Mouse (Mus musculus) 3134 (cell line): Measurements from ENCODE around the gene Gm19426.
A peak's percentile ranks its signal among the peaks of the same experiment; 100 is the strongest.

Experiments
- DNase-seq: peaks from one replicate; pipeline ENCODE4 v3.0.0-alpha.2; 2011; ENCODE audit warnings: low spot score; ENCODE audit not compliant: insufficient read length; ENCODE audit errors: extremely low read depth

The Gm19426 gene

DNA sequence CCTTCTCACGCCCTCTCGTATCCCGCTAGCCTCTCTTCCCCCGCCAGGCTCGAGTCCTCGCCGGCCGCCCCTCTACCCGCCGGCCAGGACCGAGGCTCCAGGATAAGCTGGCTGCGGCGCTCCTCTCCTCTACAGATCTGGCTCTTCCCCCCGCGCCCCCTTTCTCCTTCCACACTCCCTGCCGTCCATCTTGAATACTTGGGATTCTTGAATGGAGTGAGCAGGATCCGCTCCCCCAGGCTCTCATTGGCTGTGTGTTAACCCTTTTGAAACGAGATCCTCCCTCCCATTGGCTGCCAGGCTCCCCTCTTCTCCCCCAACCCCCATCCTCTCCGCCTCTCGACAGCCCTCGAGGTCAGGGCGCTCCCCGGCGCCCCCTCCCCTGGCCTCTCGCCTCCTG, at the start of gene Gm19426:
Gm19426 (minus strand) TSS at position 95 of the 400 bp plus-strand sequence.
- peak; percentile 85 for DNase-seq

DNA sequence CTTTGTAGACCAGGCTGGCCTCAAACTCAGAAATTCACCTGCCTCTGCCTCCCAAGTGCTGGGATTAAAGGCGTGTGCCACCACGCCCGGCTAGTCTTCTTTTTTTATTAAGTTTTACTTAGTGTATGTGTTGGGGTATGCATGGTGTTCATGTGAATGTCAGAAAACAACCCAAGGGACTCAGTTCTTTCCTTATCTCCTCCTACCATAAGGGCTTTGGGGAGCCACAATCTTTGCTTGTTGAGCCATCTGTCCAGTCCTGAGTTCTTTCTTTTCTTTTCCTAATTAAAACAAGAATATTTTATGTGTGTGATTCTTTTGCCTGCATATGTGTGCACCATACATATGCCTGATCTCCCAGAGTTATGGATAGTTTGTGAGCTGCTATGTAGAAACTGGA, 49.7 kb upstream of the Gm19426 start:
- no peak for DNase-seq

GRCm38 (mm10) chr2:84792516-84792915, 49.1 kb upstream of the Gm19426 start:
- DNase-seq = no peak

DNA sequence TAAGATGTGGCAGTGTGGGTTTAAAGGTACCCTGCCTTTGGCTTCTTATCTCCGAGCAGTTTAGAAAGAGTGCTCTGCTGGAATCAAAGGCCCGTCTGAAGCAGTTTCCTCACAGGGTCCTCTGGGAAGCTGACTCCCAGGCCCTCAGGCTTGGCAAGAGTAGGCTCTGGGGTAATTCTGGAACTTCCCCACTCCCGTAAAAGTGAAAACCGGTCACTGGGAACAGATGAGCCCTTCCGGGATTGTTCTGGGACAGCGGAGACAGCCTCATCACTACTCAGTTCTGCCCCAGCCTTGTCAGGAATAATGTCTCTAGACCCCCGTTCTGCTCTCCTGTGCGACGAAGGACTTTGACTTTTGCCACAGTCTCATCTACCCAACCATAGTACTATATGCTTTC, 47.0 kb upstream of the Gm19426 start:
- DNase-seq = no peak

- DNase-seq = no peak
These were observed 44.9 kb upstream of the Gm19426 start for GRCm38 (mm10) chr2:84788316-84788715.

DNA sequence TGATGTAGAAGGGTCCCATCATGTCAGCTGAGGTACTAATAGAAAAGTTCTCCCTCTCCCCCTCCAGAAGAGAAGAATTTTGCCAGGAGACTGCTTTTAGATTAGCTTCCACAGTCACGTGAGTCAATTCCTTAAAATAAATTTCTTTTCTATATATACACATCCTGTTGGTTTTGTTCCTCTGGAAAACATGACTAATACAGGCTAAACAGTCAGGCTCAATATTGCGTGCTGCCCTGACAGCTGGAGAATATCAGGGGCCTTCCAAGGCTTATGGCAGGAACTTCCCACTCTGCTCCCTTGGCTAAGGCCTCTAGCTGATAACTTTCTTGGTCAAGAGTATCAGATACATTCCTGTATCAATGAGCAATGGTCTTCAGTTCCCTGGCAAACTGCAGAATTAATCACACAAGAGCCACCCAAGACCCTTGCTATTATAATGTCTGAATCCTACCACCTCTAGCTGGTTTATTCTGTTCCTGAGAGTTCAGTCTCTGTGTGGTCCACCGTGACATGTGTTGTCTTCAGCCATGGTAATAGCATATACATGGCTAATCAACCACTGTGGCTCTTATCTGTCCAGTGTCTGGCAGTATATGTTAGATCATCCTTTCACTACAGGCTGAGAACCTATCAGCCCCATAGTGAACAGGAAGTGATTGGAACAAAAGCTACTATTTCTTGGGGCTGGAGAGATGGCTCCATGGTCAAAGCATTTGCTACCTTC, 40.5 kb upstream of the Gm19426 start:
- no peak for DNase-seq

GRCm38 (mm10) chr2:84783315-84783714, 39.9 kb upstream of the Gm19426 start:
- DNase-seq = no peak

DNA sequence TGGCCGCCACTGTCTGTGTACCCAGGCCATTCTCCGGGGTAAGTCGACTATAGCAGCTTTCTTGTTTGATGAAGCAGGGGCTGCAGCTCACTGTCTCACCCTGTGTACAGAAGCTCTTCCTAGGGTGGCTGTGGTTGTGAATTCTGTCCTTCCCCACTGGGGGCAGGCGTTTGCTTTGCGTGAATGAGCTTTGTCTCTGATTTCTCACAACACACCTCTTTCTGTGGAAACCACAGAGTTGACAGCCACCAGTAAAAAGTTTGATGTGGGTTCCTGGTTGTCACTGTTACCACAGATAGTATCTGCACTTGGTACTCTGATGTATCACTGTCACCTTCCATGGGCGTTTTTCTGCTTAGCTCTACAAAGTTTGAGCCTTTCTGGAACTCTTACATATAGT, 35.8 kb upstream of the Gm19426 start:
- no peak for DNase-seq

- no peak for DNase-seq
These were observed 34.3 kb upstream of the Gm19426 start for GRCm38 (mm10) chr2:84777706-84778105.

- no peak for DNase-seq
These were observed 32.2 kb upstream of the Gm19426 start for GRCm38 (mm10) chr2:84775665-84776064.

GRCm38 (mm10) chr2:84775241-84775640, 31.8 kb upstream of the Gm19426 start, which contains the start of gene Serping1:
Gene Serping1, minus strand, starts transcription at chr2:84775444.
- DNase-seq = no peak

- no peak for DNase-seq
These were observed 31.3 kb upstream of the Gm19426 start for GRCm38 (mm10) chr2:84774751-84775150.

DNA sequence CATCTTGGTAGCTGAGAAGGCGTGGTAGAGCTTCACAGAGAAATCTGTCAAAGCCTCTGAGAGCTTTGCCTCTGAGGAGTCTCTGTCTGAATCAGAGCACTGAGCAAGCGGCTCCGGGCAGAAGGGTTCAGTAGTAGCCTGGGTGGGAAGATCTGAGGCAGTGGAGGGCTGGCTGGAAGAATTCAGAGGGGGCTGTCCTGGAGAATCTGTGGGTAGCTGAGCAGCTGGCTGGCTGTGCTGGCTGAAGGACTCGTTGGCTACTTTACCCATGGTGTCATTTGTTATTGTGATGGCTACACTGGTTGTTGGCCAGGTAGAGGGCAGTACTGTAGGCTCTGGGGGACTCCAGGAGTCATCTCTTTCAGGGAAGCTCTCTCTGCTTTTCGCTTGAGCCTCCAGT, 29.7 kb upstream of the Gm19426 start:
- no peak for DNase-seq

DNA sequence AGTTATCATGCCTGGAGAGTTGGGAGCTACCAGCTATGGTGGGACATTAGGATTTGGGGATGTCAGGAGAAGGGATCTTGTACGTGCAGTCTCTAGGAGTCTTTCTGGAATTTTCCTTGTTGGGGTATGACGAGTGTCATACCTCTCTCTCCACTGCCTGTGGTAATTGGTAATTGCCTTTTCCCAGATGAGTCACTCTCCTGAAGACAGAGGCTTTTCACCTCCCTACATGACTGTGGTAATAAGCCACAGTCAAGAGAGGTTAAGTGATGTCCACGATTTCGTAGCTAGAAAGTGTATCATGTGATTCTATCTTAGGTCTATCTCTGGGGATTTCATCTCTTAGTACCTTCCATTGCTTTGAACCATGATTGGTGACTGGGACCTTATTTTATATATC, 29.0 kb upstream of the Gm19426 start:
- peak; percentile 29 for DNase-seq

DNA sequence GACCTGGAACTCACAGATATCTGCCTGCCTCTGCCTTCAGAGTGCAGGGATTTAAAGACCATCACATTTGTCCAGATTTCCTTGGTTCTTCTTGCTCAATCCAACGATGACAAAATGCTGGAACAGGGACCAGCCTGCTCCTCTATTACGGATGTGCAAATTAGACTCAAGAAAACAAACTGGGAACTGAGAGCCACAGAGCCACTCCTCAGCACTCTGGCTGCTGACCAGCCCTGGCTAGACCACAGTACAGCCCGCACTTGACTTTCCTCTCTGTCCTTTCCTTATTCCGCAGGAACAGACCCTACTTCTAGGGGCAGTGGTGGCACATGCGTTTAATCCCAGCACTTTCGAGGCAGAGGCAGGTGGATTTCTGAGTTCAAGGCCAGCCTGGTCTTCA, 27.0 kb upstream of the Gm19426 start:
- no peak for DNase-seq

GRCm38 (mm10) chr2:84762818-84763217, 19.4 kb upstream of the Gm19426 start:
- no peak for DNase-seq

DNA sequence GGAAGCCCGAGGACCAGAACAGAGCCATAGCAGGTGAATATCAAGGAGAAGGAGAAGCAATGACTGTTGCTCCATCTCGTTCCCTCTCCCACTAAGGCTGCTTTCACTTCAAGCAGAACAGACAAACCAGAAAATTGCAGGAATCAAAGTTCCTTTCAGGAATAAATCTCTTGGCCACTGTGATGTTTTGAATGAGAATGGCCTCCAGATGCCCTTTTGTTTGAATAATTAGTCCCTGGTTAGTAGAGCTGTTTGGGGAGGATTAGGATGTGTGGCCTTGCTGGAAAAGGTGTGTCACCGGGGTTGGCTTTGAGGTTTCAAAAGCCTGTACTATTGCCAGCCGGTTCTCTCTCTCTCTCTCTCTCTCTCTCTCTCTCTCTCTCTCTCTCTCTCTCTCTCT, 18.8 kb upstream of the Gm19426 start:
- DNase-seq = no peak

GRCm38 (mm10) chr2:84761840-84762239, 18.4 kb upstream of the Gm19426 start:
- DNase-seq = no peak

- no peak for DNase-seq
These were observed 17.9 kb upstream of the Gm19426 start for GRCm38 (mm10) chr2:84761309-84761708.

- no peak for DNase-seq
These were observed 17.3 kb upstream of the Gm19426 start for GRCm38 (mm10) chr2:84760777-84761176.

DNA sequence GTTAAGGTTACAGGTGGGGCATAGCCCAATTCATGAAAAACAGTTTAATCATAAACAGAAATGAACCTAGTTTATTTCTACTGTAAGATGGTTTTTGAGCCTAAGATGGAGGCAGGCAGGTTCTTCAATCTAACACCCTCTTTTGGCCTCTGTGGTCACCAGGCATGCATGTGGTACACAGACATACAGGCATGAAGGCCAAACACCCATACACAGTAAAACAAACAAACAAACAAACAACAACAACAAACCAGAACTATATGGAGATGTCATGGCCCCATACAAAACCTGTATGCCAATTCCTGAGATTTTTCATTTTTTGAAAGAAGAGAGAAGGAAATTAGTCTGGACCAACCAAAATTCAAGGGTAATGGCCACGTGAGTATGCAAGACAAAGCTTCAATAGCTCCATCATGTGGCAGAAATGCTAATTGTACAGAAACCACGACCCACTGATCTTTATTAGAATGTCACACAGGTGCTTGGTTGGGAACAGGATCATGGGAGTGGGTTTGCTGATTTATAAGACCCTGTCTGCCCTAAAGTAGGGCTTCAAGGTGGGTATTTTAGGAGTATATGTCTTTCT, 15.2 kb upstream of the Gm19426 start:
- no peak for DNase-seq

DNA sequence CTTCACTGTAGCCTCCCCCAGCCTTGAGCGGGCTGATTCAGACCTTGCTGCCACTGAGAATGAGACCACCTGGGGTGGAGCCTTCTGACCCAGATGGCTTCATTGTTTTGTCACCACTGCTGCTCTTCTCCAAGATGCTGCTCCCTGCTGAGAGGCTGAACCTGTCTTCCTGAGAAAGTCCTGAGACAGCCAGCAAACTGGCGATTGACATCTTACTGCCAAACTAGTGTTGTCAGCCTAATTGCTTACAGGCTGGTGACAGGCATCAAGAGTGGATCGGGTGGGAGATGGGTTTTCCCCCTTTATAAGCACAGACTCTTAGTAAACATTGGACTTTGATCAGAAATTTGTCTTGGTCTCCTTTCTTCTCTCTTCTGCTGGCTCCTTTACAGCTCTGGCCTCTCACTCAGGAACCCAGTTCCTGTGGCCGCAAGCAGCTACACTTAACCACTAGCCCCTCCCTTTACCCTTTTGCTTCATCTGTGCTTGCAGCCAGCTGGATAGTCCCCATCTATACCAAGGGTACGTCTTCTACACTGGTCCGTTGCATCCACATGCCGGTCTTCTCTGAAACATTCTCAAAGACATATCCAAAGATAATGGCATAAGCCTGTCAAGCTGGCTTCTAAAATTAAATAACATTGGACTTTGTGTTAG, 13.7 kb upstream of the Gm19426 start:
- DNase-seq = no peak
